Mouse (Mus musculus) E14TG2a.4 (cell line): Measurements from ENCODE around the gene 4931428F04Rik.

Experiments
- CTCF ChIP-seq: conservative IDR thresholded peaks from 2 replicates; pipeline ENCODE4 v1.5.1; 2014; ENCODE audit warnings: low read length
- NANOG ChIP-seq: IDR thresholded peaks from 2 replicates; pipeline ENCODE4 v1.6.1; 2014; ENCODE audit warnings: borderline replicate concordance, low read length, mixed read lengths
- POU5F1 ChIP-seq: IDR thresholded peaks from 2 replicates; pipeline ENCODE4 v1.6.1; 2014; ENCODE audit warnings: low read length, borderline replicate concordance

DNA sequence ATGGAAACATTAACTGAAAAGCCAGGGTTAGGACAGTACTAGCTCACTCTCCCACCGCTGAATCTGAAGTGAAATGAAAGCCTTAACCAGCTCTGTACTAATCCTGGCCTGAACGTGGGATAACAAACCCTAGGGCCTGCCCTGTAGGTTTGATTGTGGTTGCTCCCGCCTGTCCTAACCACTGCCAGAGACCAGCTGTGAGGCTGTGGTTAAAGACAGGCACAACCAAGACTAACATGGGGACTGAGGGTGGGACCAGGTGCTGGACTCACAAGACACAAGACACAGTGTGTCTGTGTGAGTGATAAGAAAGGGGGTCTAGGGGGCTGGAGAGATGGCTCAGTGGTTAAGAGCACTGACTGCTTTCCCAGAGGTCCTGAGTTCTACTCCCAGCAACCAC, 9.1 kb downstream of the 4931428F04Rik start:
- TF ChIP-seq CTCF (no peak), NANOG (no peak), POU5F1 (no peak)
